Comparison of ENCODE assay signal across 12 mouse cellular contexts in genomic region chr11:56165759-56166158, GRCm38 (mm10).
DNase-seq lines count a peak whose midpoint lies in the region; ATAC-seq and TF ChIP-seq lines count a peak whose summit lies in the region.
"Had no signal": no experiment of that assay in that cellular context is flagged by ENCODE, and none has a peak within 500 bp of the region (broad histone marks: within the 10 kb centered on the region; RNA-seq: fewer than 3 reads in every experiment).

No protein-coding gene starts in this region.

- 67% methylated on average over 5 of the region's 5 CpGs for WGBS in forebrain, postnatal 0 days
- WGBS in forebrain, embryonic 11.5 days = 93% methylated on average over 5 of the region's 5 CpGs

- no peak for TF ChIP-seq CTCF in forebrain, postnatal 0 days (IDR thresholded peaks at IDR 0.05; ENCODE audit: low read depth)
- no peak for TF ChIP-seq CTCF in layer of hippocampus, adult 2 months (conservative IDR thresholded peaks at IDR 0.05)

- 0 out of 2 replicates have a peak, but pooled peaks cover 12% of the 10 kb centered on the region for H3K4me1 ChIP-seq in forebrain, postnatal 0 days (ENCODE audit: insufficient read depth)
- H3K4me1 ChIP-seq in forebrain, embryonic 11.5 days (replicated peaks; ENCODE audit: control insufficient read depth, insufficient read depth, low read length) = no peaks in the 10 kb centered on the region
- H3K4me1 ChIP-seq: neural tube, embryonic 15.5 days had no signal

- intact Hi-C loops in left cerebral cortex, postnatal 4 days (cut with DNase I) = no loop called here

- no peak overlapping the region for H3K4me2 ChIP-seq in forebrain, postnatal 0 days (ENCODE audit: low read depth)
- H3K4me2 ChIP-seq in forebrain, embryonic 11.5 days (ENCODE audit: low read depth, low read length, severe bottlenecking) = no peak overlapping the region
- H3K4me2 ChIP-seq: neural tube, embryonic 15.5 days had no signal

- no peak overlapping the region for H3K9ac ChIP-seq in forebrain, postnatal 0 days
- no peak overlapping the region for H3K9ac ChIP-seq in forebrain, embryonic 11.5 days (ENCODE audit: low read length)
- H3K9ac ChIP-seq: liver, embryonic 14.5 days; neural tube, embryonic 15.5 days had no signal

- no peaks in the 10 kb centered on the region for H3K9me3 ChIP-seq in forebrain, postnatal 0 days (ENCODE audit: low read length)
- H3K9me3 ChIP-seq in forebrain, embryonic 11.5 days (ENCODE audit: control insufficient read depth, low read length) = no peaks in the 10 kb centered on the region
- H3K9me3 ChIP-seq: neural tube, embryonic 15.5 days had no signal

- H3K4me3 ChIP-seq in forebrain, postnatal 0 days (ENCODE audit: low read depth, low read length) = no peak overlapping the region
- H3K4me3 ChIP-seq in forebrain, embryonic 11.5 days (ENCODE audit: low read depth, low read length) = no peak overlapping the region
- no peak overlapping the region for H3K4me3 ChIP-seq in layer of hippocampus, adult 2 months
- H3K4me3 ChIP-seq: neural tube, embryonic 15.5 days had no signal

- peak; percentile 59 for DNase-seq in forebrain, postnatal 0 days
- no peak for DNase-seq in forebrain, embryonic 11.5 days (ENCODE audit: low spot score)
- peak; percentile 27 for DNase-seq in lung, postnatal 36 days
- no peak for DNase-seq in lung, postnatal 14 days
- peak; percentile 60 to 75 for DNase-seq in layer of hippocampus, adult 2 months (ENCODE audit: low spot score in 2 of 2)
- DNase-seq in left cerebral cortex, postnatal 4 days = peak; percentile 41
- DNase-seq in kidney, postnatal 4 days = no peak
- DNase-seq in adrenal gland, postnatal 25 days = no peak
- DNase-seq: adrenal gland, postnatal 10 days had no signal

- no peaks in the 10 kb centered on the region for H3K27me3 ChIP-seq in forebrain, postnatal 0 days (ENCODE audit: insufficient read depth, low read length)
- no peaks in the 10 kb centered on the region for H3K27me3 ChIP-seq in forebrain, embryonic 11.5 days (ENCODE audit: control insufficient read depth, insufficient read depth, low read length)
- H3K27me3 ChIP-seq: neural tube, embryonic 15.5 days had no signal

- H3K36me3 ChIP-seq in forebrain, postnatal 0 days (ENCODE audit: insufficient read depth) = no peaks in the 10 kb centered on the region
- no peaks in the 10 kb centered on the region for H3K36me3 ChIP-seq in forebrain, embryonic 11.5 days (ENCODE audit: control insufficient read depth, insufficient read depth, low read length)
- H3K36me3 ChIP-seq: neural tube, embryonic 15.5 days had no signal

- H3K27ac ChIP-seq in forebrain, postnatal 0 days (ENCODE audit: low read depth, low read length) = no peak overlapping the region
- H3K27ac ChIP-seq in forebrain, embryonic 11.5 days (ENCODE audit: low read depth, low read length) = no peak overlapping the region
- peak overlapping the region; percentile 77 for H3K27ac ChIP-seq in layer of hippocampus, adult 2 months
- H3K27ac ChIP-seq: kidney, postnatal 0 days; liver, embryonic 14.5 days; neural tube, embryonic 15.5 days had no signal

- peak; percentile 70 for ATAC-seq in forebrain, postnatal 0 days
- no peak for ATAC-seq in forebrain, embryonic 11.5 days (replicated peaks; ENCODE audit: low FRiP score)

Comparison
In these comparisons a context has a peak if more than half of its experiments do, and no peak if none do; other contexts are left out.
1. DNase-seq: peak in forebrain, postnatal 0 days (single experiment), lung, postnatal 36 days (single experiment), layer of hippocampus, adult 2 months (2 of 2) and left cerebral cortex, postnatal 4 days (single experiment); none in forebrain, embryonic 11.5 days (single experiment), lung, postnatal 14 days (single experiment), kidney, postnatal 4 days (0 of 2) and adrenal gland, postnatal 25 days (single experiment).